Mouse (Mus musculus): ENCODE data around the gene Grin2b. TPM values are rescaled to one million over a fixed set of nuclear protein-coding genes. Genes with fewer than 3 reads are reported as not detected.

Grin2b gene
- total and polyA plus RNA-seq, 2 experiments, result 0.01 to 0.09 TPM

GRCm38 (mm10) chr6:135894793-135895228 is 278.5 kb downstream of the Grin2b start:
- 55% methylated on average over 1 of the region's 1 CpGs for WGBS
- H3K36me3 ChIP-seq (ENCODE audit: control insufficient read depth, insufficient read depth, low read length), result no peaks in the 10 kb centered on the region
- H3K27me3 ChIP-seq (ENCODE audit: control insufficient read depth, insufficient read depth, low read length), result no peaks in the 10 kb centered on the region

GRCm38 (mm10) chr6:135882611-135883010 is 290.7 kb downstream of the Grin2b start:
- WGBS, result 67% methylated on average over 5 of the region's 5 CpGs
- no peaks in the 10 kb centered on the region for H3K79me2 ChIP-seq (ENCODE audit: control insufficient read depth, insufficient read depth, low read length)
- H3K4me3 ChIP-seq (ENCODE audit: insufficient read depth, low read depth, low read length), result no peak overlapping the region
- H3K27me3 ChIP-seq (ENCODE audit: control insufficient read depth, insufficient read depth, low read length), result no peaks in the 10 kb centered on the region
- no peak for DNase-seq (ENCODE audit: extremely low read depth, low read depth, low spot score)
- no peaks in the 10 kb centered on the region for H3K4me1 ChIP-seq (ENCODE audit: control insufficient read depth, insufficient read depth, low read length)
- H3K27ac ChIP-seq (replicated peaks; ENCODE audit: insufficient read depth, low read depth, low read length), result no peak overlapping the region
- H3K9ac ChIP-seq (ENCODE audit: low read depth, low read length), result no peak overlapping the region
- TF ChIP-seq POLR2A (IDR thresholded peaks at IDR 0.05; ENCODE audit: extremely low read depth, insufficient read depth, low read length), result no peak
- TF ChIP-seq CTCF (IDR thresholded peaks at IDR 0.05; ENCODE audit: low read depth, low read length), result no peak
- no peaks in the 10 kb centered on the region for H3K36me3 ChIP-seq (ENCODE audit: control insufficient read depth, insufficient read depth, low read length)

More at GRCm38 (mm10) chr6:135894793-135895228, 278.5 kb downstream of the Grin2b start:
- H3K4me3 ChIP-seq (ENCODE audit: insufficient read depth, low read depth, low read length), result no peak overlapping the region
- H3K9ac ChIP-seq (ENCODE audit: low read depth, low read length), result no peak overlapping the region
- H3K27ac ChIP-seq (replicated peaks; ENCODE audit: insufficient read depth, low read depth, low read length), result no peak overlapping the region
- no peak for TF ChIP-seq POLR2A (IDR thresholded peaks at IDR 0.05; ENCODE audit: extremely low read depth, insufficient read depth, low read length)
- TF ChIP-seq CTCF (IDR thresholded peaks at IDR 0.05; ENCODE audit: low read depth, low read length), result no peak
- no peaks in the 10 kb centered on the region for H3K4me1 ChIP-seq (ENCODE audit: control insufficient read depth, insufficient read depth, low read length)
- H3K79me2 ChIP-seq (ENCODE audit: control insufficient read depth, insufficient read depth, low read length), result no peaks in the 10 kb centered on the region
- DNase-seq (ENCODE audit: extremely low read depth, low read depth, low spot score), result no peak

GRCm38 (mm10) chr6:135876163-135876726 is 297.1 kb downstream of the Grin2b start:
- H3K9ac ChIP-seq (ENCODE audit: low read depth, low read length), result no peak overlapping the region
- H3K36me3 ChIP-seq (ENCODE audit: control insufficient read depth, insufficient read depth, low read length), result no peaks in the 10 kb centered on the region
- H3K27ac ChIP-seq (replicated peaks; ENCODE audit: insufficient read depth, low read depth, low read length), result no peak overlapping the region

GRCm38 (mm10) chr6:135874626-135875025 is 298.7 kb downstream of the Grin2b start:
- no peaks in the 10 kb centered on the region for H3K79me2 ChIP-seq (ENCODE audit: control insufficient read depth, insufficient read depth, low read length)
- no peak overlapping the region for H3K9ac ChIP-seq (ENCODE audit: low read depth, low read length)
- no peak overlapping the region for H3K4me3 ChIP-seq (ENCODE audit: insufficient read depth, low read depth, low read length)
- no peaks in the 10 kb centered on the region for H3K4me1 ChIP-seq (ENCODE audit: control insufficient read depth, insufficient read depth, low read length)
- H3K27ac ChIP-seq (replicated peaks; ENCODE audit: insufficient read depth, low read depth, low read length), result no peak overlapping the region
- no peaks in the 10 kb centered on the region for H3K27me3 ChIP-seq (ENCODE audit: control insufficient read depth, insufficient read depth, low read length)
- H3K36me3 ChIP-seq (ENCODE audit: control insufficient read depth, insufficient read depth, low read length), result no peaks in the 10 kb centered on the region
- no peak for DNase-seq (ENCODE audit: extremely low read depth, low read depth, low spot score)
- TF ChIP-seq POLR2A (IDR thresholded peaks at IDR 0.05; ENCODE audit: extremely low read depth, insufficient read depth, low read length) (no peak), CTCF (IDR thresholded peaks at IDR 0.05; ENCODE audit: low read depth, low read length) (no peak)

More at GRCm38 (mm10) chr6:135876163-135876726, 297.1 kb downstream of the Grin2b start:
- Histone ChIP-seq H3K27me3 (ENCODE audit: control insufficient read depth, insufficient read depth, low read length) (no peaks in the 10 kb centered on the region), H3K4me1 (ENCODE audit: control insufficient read depth, insufficient read depth, low read length) (no peaks in the 10 kb centered on the region), H3K79me2 (ENCODE audit: control insufficient read depth, insufficient read depth, low read length) (no peaks in the 10 kb centered on the region), H3K4me3 (ENCODE audit: insufficient read depth, low read depth, low read length) (no peak overlapping the region)
- WGBS, result 60% methylated on average over 8 of the region's 8 CpGs
- no peak for DNase-seq (ENCODE audit: extremely low read depth, low read depth, low spot score)
- TF ChIP-seq CTCF (IDR thresholded peaks at IDR 0.05; ENCODE audit: low read depth, low read length) (no peak), POLR2A (IDR thresholded peaks at IDR 0.05; ENCODE audit: extremely low read depth, insufficient read depth, low read length) (no peak)

GRCm38 (mm10) chr6:135865832-135866231 is 307.5 kb downstream of the Grin2b start:
- WGBS, result 88% methylated on average over 7 of the region's 7 CpGs
- Histone ChIP-seq H3K27ac (replicated peaks; ENCODE audit: insufficient read depth, low read depth, low read length) (no peak overlapping the region), H3K27me3 (ENCODE audit: control insufficient read depth, insufficient read depth, low read length) (peaks cover 4% of the 10 kb centered on the region; the same call in 1 of the 2 replicates), H3K9ac (ENCODE audit: low read depth, low read length) (no peak overlapping the region), H3K79me2 (ENCODE audit: control insufficient read depth, insufficient read depth, low read length) (no peaks in the 10 kb centered on the region), H3K4me1 (ENCODE audit: control insufficient read depth, insufficient read depth, low read length) (no peaks in the 10 kb centered on the region), H3K4me3 (ENCODE audit: insufficient read depth, low read depth, low read length) (no peak overlapping the region), H3K36me3 (ENCODE audit: control insufficient read depth, insufficient read depth, low read length) (no peaks in the 10 kb centered on the region)
- no peak for DNase-seq (ENCODE audit: extremely low read depth, low read depth, low spot score)
- TF ChIP-seq POLR2A (IDR thresholded peaks at IDR 0.05; ENCODE audit: extremely low read depth, insufficient read depth, low read length) (no peak), CTCF (IDR thresholded peaks at IDR 0.05; ENCODE audit: low read depth, low read length) (no peak)

GRCm38 (mm10) chr6:135863965-135864364 is 309.3 kb downstream of the Grin2b start:
- H3K9ac ChIP-seq (ENCODE audit: low read depth, low read length), result no peak overlapping the region
- peaks cover 4% of the 10 kb centered on the region; the same call in 1 of the 2 replicates for H3K27me3 ChIP-seq (ENCODE audit: control insufficient read depth, insufficient read depth, low read length)
- DNase-seq (ENCODE audit: extremely low read depth, low read depth, low spot score), result no peak
- H3K27ac ChIP-seq (replicated peaks; ENCODE audit: insufficient read depth, low read depth, low read length), result no peak overlapping the region
- no peaks in the 10 kb centered on the region for H3K36me3 ChIP-seq (ENCODE audit: control insufficient read depth, insufficient read depth, low read length)
- H3K4me1 ChIP-seq (ENCODE audit: control insufficient read depth, insufficient read depth, low read length), result no peaks in the 10 kb centered on the region
- no peak for TF ChIP-seq POLR2A (IDR thresholded peaks at IDR 0.05; ENCODE audit: extremely low read depth, insufficient read depth, low read length)
- TF ChIP-seq CTCF (IDR thresholded peaks at IDR 0.05; ENCODE audit: low read depth, low read length), result no peak
- no peak overlapping the region for H3K4me3 ChIP-seq (ENCODE audit: insufficient read depth, low read depth, low read length)
- 83% methylated on average over 5 of the region's 5 CpGs for WGBS
- H3K79me2 ChIP-seq (ENCODE audit: control insufficient read depth, insufficient read depth, low read length), result no peaks in the 10 kb centered on the region
